Mouse (Mus musculus) B cell, adult 2 months (primary cell): Measurements from ENCODE around the gene Rufy1.
A peak's percentile ranks its signal among the peaks of the same experiment; 100 is the strongest.

ENCODE experiments used
- DNase-seq, 2 experiments: peaks; one replicate each; pipeline ENCODE4 v3.0.0; 2022

The Rufy1 gene

GRCm38 (mm10) chr11:50421934-50422780 lies 8.8 kb downstream of the Rufy1 start:
- DNase-seq, result peak; percentile 53

- DNase-seq, result no peak
These were observed 9.5 kb downstream of the Rufy1 start for GRCm38 (mm10) chr11:50421461-50421860.

GRCm38 (mm10) chr11:50417856-50418255 lies 13.1 kb downstream of the Rufy1 start:
- DNase-seq, result no peak

GRCm38 (mm10) chr11:50415563-50416241 lies 15.2 kb downstream of the Rufy1 start:
- no peak for DNase-seq

- no peak for DNase-seq
These were observed 23.7 kb downstream of the Rufy1 start for GRCm38 (mm10) chr11:50407235-50407634.

GRCm38 (mm10) chr11:50403367-50404014 lies 27.4 kb downstream of the Rufy1 start:
- no peak for DNase-seq

- DNase-seq, result no peak
These were observed 28.4 kb downstream of the Rufy1 start for GRCm38 (mm10) chr11:50402481-50402880.

- no peak for DNase-seq
These were observed 32.1 kb downstream of the Rufy1 start for GRCm38 (mm10) chr11:50398803-50399202.

- DNase-seq, result no peak
These were observed 33.6 kb downstream of the Rufy1 start for GRCm38 (mm10) chr11:50397316-50397715.

GRCm38 (mm10) chr11:50396766-50397307 lies 34.1 kb downstream of the Rufy1 start:
- DNase-seq, result no peak

- no peak for DNase-seq
These were observed 36.2 kb downstream of the Rufy1 start for GRCm38 (mm10) chr11:50394731-50395130.

GRCm38 (mm10) chr11:50393306-50393705 lies 37.6 kb downstream of the Rufy1 start:
- no peak for DNase-seq

- DNase-seq, result no peak
These were observed 39.5 kb downstream of the Rufy1 start for GRCm38 (mm10) chr11:50391272-50391960.

- no peak for DNase-seq
These were observed 41.3 kb downstream of the Rufy1 start for GRCm38 (mm10) chr11:50389616-50390015.

- no peak for DNase-seq
These were observed 41.9 kb downstream of the Rufy1 start for GRCm38 (mm10) chr11:50389011-50389410.

GRCm38 (mm10) chr11:50388217-50388929 lies 42.6 kb downstream of the Rufy1 start:
- no peak for DNase-seq

GRCm38 (mm10) chr11:50387697-50388096 lies 43.2 kb downstream of the Rufy1 start:
- DNase-seq, result no peak

GRCm38 (mm10) chr11:50387167-50387679 lies 43.7 kb downstream of the Rufy1 start:
- DNase-seq, result no peak

GRCm38 (mm10) chr11:50381311-50381710 lies 49.6 kb downstream of the Rufy1 start:
- DNase-seq, result no peak

- no peak for DNase-seq
These were observed 51.7 kb downstream of the Rufy1 start for GRCm38 (mm10) chr11:50379023-50379752.
